Mouse (Mus musculus): ENCODE measurements around the gene Wdr13. TPM values are rescaled to one million over a fixed set of nuclear protein-coding genes. Genes with fewer than 3 reads are reported as not detected.

Gene Wdr13
- polyA plus RNA-seq (2015; fragmentation: Nextera tagmentation; extraction: Ambion mirVana): 18.4 and 18.9 TPM in 2 replicates

GRCm38 (mm10) chrX:8132017-8132976, at the start of gene Wdr13:
Wdr13 (minus strand) TSS chrX:8132892.
- peak within 1 kb of the TSS; percentile 52; the same call in 1 of the 2 replicates for H3K9ac ChIP-seq (replicated peaks; ENCODE audit: low read depth)
- ATAC-seq: peak; percentile 96
- no peaks in the 10 kb centered on the region for H3K36me3 ChIP-seq (ENCODE audit: insufficient read depth, low read length)
- peak; percentile 94 for DNase-seq (ENCODE audit: low spot score)
- H3K9me3 ChIP-seq (ENCODE audit: low read length): no peaks in the 10 kb centered on the region
- no peaks in the 10 kb centered on the region for H3K27me3 ChIP-seq (replicated peaks; ENCODE audit: insufficient read depth, low read length)
- peak; percentile 25; the same call in 1 of the 2 replicates for TF ChIP-seq CTCF (IDR thresholded peaks at IDR 0.05)
- no peak for TF ChIP-seq EP300 (IDR thresholded peaks at IDR 0.05)
- H3K27ac ChIP-seq (ENCODE audit: low read length): peak within 1 kb of the TSS; percentile 95
- 12% methylated on average over 39 of the region's 40 CpGs for WGBS
- H3K4me3 ChIP-seq (ENCODE audit: low read depth, low read length): peak within 1 kb of the TSS; percentile 46
- H3K4me1 ChIP-seq (ENCODE audit: insufficient read depth, low read depth, low read length): no peaks in the 10 kb centered on the region
- H3K4me2 ChIP-seq (replicated peaks; ENCODE audit: low read depth, low read length): peak within 1 kb of the TSS; percentile 51

- H3K9me3 ChIP-seq (ENCODE audit: low read length): no peaks in the 10 kb centered on the region
- H3K9ac ChIP-seq (replicated peaks; ENCODE audit: low read depth): no peak overlapping the region
- H3K4me2 ChIP-seq (replicated peaks; ENCODE audit: low read depth, low read length): no peak overlapping the region
- no peak for TF ChIP-seq EP300 (IDR thresholded peaks at IDR 0.05)
- TF ChIP-seq CTCF (IDR thresholded peaks at IDR 0.05): no peak
- H3K36me3 ChIP-seq (ENCODE audit: insufficient read depth, low read length): no peaks in the 10 kb centered on the region
- no peaks in the 10 kb centered on the region for H3K27me3 ChIP-seq (replicated peaks; ENCODE audit: insufficient read depth, low read length)
- no peak overlapping the region for H3K27ac ChIP-seq (ENCODE audit: low read length)
- H3K4me1 ChIP-seq (ENCODE audit: insufficient read depth, low read depth, low read length): no peaks in the 10 kb centered on the region
- H3K4me3 ChIP-seq (ENCODE audit: low read depth, low read length): no peak overlapping the region
- DNase-seq (ENCODE audit: low spot score) (no peak), ATAC-seq (no peak)
- 76% methylated on average over 5 of the region's 5 CpGs for WGBS
Measured at GRCm38 (mm10) chrX:8179646-8180045, 47.0 kb upstream of the Wdr13 start.

GRCm38 (mm10) chrX:8178871-8179270, 46.2 kb upstream of the Wdr13 start:
- ATAC-seq: no peak
- Histone ChIP-seq H3K4me2 (replicated peaks; ENCODE audit: low read depth, low read length) (no peak overlapping the region), H3K27me3 (replicated peaks; ENCODE audit: insufficient read depth, low read length) (no peaks in the 10 kb centered on the region)

GRCm38 (mm10) chrX:8175504-8176385, 43.1 kb upstream of the Wdr13 start, which contains the start of gene Tbc1d25:
Tbc1d25 (minus strand) TSS chrX:8176181.
- peak; percentile 92 for DNase-seq (ENCODE audit: low spot score)
- H3K9me3 ChIP-seq (ENCODE audit: low read length): no peaks in the 10 kb centered on the region
- H3K4me1 ChIP-seq (ENCODE audit: insufficient read depth, low read depth, low read length): no peaks in the 10 kb centered on the region
- TF ChIP-seq EP300 (IDR thresholded peaks at IDR 0.05) (no peak), CTCF (IDR thresholded peaks at IDR 0.05) (peak; percentile 56)
- no peaks in the 10 kb centered on the region for H3K27me3 ChIP-seq (replicated peaks; ENCODE audit: insufficient read depth, low read length)
- H3K36me3 ChIP-seq (ENCODE audit: insufficient read depth, low read length): no peaks in the 10 kb centered on the region
- WGBS: 16% methylated on average over 32 of the region's 56 CpGs
- peak; percentile 97 for ATAC-seq
- peak within 1 kb of the TSS; percentile 54 for H3K9ac ChIP-seq (replicated peaks; ENCODE audit: low read depth)
- H3K27ac ChIP-seq (ENCODE audit: low read length): peak within 1 kb of the TSS; percentile 43; the same call in 1 of the 2 replicates
- peak within 1 kb of the TSS; percentile 59 for H3K4me3 ChIP-seq (ENCODE audit: low read depth, low read length)
- peak within 1 kb of the TSS; percentile 56 for H3K4me2 ChIP-seq (replicated peaks; ENCODE audit: low read depth, low read length)

More at GRCm38 (mm10) chrX:8178871-8179270, 46.2 kb upstream of the Wdr13 start:
- H3K27ac ChIP-seq (ENCODE audit: low read length): no peak overlapping the region
- no peaks in the 10 kb centered on the region for H3K36me3 ChIP-seq (ENCODE audit: insufficient read depth, low read length)
- WGBS: 81% methylated on average over 2 of the region's 2 CpGs
- H3K9me3 ChIP-seq (ENCODE audit: low read length): no peaks in the 10 kb centered on the region
- H3K4me1 ChIP-seq (ENCODE audit: insufficient read depth, low read depth, low read length): no peaks in the 10 kb centered on the region
- TF ChIP-seq CTCF (IDR thresholded peaks at IDR 0.05): no peak
- no peak for TF ChIP-seq EP300 (IDR thresholded peaks at IDR 0.05)
- no peak overlapping the region for H3K4me3 ChIP-seq (ENCODE audit: low read depth, low read length)
- no peak overlapping the region for H3K9ac ChIP-seq (replicated peaks; ENCODE audit: low read depth)
- DNase-seq (ENCODE audit: low spot score): no peak

GRCm38 (mm10) chrX:8175169-8175503, 42.4 kb upstream of the Wdr13 start:
- Histone ChIP-seq H3K4me3 (ENCODE audit: low read depth, low read length) (peak overlapping the region; percentile 59), H3K4me2 (replicated peaks; ENCODE audit: low read depth, low read length) (peak overlapping the region; percentile 56), H3K4me1 (ENCODE audit: insufficient read depth, low read depth, low read length) (no peaks in the 10 kb centered on the region), H3K36me3 (ENCODE audit: insufficient read depth, low read length) (no peaks in the 10 kb centered on the region), H3K9me3 (ENCODE audit: low read length) (no peaks in the 10 kb centered on the region), H3K27me3 (replicated peaks; ENCODE audit: insufficient read depth, low read length) (no peaks in the 10 kb centered on the region), H3K27ac (ENCODE audit: low read length) (no peak overlapping the region), H3K9ac (replicated peaks; ENCODE audit: low read depth) (peak overlapping the region; percentile 54)
- 16% methylated on average over 3 of the region's 4 CpGs for WGBS
- TF ChIP-seq CTCF (IDR thresholded peaks at IDR 0.05): no peak
- TF ChIP-seq EP300 (IDR thresholded peaks at IDR 0.05): no peak
- ATAC-seq (no peak), DNase-seq (ENCODE audit: low spot score) (no peak)
